Mouse (Mus musculus): ENCODE data around the gene Ptpn14.

Ptpn14 gene

DNA sequence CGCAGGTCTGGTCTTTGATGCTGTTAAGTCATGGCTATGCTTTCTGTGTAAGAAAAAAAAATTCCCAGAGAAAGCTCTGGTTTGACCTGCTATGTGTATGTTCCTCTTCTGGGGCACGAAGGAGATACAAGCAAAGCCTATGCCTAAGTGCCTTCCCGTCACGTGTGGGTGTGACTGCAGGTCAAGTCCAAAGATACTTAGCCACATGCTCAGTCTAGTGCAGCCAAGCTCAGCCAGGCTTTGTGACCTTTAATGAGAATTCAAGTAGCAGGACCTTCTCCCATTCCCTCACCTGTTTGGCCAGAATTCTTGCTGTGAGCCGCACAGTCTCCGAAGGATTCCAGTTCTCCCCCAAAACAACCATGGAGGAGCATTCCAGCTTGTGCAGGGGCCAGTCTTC is 171.5 kb downstream of the Ptpn14 start:
- in situ Hi-C loops (cut with MboI): no loop called here

DNA sequence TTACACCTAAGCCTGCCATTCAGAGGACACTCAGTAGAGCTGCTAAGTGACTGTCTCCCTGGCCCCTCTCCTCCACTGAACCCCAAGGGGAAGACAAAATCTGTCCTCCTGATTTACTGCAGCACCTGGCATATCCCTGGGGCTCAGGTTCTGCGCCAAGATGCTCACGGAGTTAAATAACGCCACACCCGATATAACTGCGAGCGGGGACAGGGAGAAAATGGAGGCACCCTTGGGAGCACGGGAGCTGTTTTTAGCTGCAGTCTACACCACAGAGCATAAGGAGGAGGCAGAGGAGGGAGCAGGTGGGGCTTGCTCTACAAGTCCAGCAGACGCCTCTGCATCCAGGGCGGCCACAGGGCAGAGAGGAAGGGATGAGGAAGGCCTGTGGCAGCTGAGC is 174.3 kb downstream of the Ptpn14 start:
- in situ Hi-C loops (cut with MboI): no loop called here

DNA sequence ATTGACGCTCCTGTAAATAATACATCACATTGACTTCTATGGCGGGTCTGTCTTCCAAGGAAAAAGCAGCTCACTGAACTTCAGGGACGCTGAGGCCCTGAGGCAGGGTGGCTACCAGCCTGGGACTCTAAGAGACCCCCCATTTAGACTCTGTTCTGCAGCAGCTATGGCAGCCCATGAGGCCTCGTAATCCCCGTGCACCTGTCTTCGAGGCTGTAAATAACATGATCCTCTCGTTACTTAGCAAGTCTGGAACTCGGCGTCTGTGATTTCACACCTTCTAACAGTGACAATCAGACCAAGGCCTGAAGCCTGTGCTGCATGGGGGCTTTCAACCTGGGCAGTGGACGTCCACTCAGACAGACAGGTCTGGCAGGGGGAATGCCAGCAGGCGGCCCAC is 175.1 kb downstream of the Ptpn14 start:
- in situ Hi-C loops (cut with MboI): no loop called here

DNA sequence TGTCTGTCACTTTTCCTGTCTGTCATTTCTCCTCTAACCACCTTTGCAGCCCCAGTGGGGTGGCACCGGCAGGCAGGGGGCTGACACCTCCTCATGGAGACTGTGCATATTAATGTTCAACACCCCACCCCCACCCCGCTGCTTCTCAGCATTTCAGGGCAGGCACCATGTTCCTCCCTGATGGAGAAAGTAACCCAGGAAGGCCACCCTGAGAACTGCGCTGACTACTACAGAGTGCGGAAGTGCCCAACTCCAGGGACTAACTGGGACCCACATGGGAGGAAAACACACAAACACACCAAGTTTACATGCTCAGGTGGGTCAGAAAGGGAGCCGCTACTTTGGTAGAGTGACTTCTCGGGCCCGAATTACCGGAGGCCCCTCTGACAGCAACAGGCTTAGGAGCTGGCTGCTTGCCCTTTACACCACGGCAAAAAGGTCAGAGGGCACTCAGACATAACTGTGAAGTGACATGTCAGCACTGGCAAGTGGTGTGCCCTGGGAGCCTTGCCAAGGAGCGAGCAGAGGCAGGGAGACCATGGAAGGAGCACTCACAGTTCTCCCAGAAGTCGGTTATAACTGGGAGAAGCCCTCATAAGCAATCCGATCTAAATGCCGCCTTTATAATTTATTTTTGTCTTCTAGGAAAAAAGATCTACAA is 182.7 kb downstream of the Ptpn14 start:
- in situ Hi-C loops (cut with MboI): no loop called here

DNA sequence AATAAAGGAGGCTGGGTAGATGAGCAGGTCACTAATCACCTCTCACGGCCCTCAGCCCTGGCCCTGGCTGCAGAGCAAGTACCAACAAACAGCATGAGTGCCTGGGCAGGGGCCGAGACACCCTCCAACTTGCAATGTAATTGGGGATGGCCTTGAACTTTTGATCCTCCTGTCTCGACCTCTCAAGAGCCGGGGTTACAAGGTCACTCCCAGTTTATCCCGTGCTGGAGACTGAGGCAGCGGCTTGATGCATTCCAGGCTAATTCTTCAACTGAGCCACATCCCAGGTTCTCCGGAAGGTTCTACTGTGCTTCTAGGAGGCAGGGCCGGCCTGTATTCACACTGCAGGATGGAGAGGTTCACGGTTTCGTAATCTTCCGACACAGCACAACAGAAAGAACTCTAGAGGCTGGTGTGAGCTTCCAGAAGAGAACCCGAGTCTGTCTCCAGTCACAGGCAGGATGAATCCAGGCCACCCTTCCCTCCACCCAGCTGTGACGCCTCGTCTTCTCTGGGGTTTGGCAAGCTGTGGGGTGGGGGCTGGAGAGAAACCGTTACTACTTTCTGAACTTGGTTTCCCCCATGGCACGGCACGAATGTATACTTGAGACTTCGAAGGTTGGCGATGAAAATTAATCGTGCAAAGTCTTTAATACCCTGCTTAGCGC is 185.2 kb downstream of the Ptpn14 start:
- in situ Hi-C loops (cut with MboI): no loop called here

DNA sequence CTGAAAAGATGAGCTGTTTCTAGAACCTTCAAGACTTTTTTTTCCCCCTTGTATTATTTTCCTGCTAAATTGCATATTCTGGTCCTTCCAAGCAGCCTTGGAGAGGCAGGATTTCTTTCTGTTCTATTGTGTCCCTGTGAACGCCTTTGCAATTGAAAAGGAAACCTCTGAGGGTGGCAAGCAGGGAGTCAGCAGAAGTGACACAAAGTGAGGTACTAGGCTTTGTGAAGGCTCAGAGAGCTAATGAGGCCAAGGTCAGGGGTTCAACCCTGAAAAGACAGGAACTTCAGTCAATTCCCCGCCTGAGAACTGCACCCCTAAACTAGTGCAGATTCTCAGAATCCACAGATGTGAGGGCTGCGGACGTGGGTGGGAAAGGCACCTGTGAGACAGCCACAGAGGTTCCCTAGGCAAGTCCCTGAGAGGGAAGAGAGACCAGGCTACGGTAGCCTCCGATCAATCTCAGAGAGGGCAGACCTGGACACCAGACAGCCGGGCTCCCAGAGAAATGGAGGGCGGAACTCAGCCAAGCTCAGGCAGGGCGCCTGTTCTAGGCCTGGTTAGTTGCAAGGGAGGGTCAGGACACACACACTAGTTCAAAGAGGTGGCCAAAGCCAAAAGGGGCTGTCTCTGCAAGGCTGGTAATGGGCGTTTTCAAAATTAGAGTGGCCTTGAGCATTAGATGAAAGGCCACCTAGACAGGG is 188.5 kb downstream of the Ptpn14 start:
- in situ Hi-C loops (cut with MboI): no loop called here

DNA sequence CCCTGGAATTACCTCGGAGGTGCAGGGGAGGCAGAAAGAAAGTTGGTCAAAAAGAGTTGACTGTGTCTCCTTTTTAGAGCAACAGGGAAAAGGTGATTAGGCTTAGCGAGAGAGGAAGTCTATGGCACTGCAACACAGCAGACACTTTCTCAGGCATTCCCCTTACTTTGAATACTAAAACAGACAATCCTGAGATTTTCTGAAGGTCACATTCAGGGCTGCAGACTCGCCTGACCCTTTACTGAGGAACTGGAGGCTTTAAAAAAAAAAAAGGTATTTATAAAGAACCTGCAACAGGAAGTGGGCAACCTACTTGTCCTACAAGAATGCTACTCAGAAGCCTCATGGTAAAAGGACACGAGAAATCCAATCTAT is 189.0 kb downstream of the Ptpn14 start:
- in situ Hi-C loops (cut with MboI): no loop called here

DNA sequence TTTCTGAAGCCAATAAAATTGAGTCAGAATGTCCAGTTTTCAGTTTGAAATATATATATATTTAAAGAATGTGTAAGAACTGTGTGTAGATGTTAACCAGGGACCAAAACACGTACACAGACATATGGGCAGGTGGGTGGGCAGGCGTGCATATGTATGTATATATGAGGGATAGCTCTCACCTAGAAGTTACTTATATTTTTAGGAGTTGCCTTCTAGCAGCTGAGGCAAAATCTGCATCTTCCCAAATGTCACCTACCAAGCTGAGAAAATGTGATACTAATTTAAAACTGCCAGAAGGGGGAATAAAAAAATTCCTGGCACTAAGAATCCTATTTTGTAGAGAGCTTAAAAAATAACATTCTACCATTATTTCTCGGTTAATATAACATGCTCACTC is 191.7 kb downstream of the Ptpn14 start:
- in situ Hi-C loops (cut with MboI): no loop called here

DNA sequence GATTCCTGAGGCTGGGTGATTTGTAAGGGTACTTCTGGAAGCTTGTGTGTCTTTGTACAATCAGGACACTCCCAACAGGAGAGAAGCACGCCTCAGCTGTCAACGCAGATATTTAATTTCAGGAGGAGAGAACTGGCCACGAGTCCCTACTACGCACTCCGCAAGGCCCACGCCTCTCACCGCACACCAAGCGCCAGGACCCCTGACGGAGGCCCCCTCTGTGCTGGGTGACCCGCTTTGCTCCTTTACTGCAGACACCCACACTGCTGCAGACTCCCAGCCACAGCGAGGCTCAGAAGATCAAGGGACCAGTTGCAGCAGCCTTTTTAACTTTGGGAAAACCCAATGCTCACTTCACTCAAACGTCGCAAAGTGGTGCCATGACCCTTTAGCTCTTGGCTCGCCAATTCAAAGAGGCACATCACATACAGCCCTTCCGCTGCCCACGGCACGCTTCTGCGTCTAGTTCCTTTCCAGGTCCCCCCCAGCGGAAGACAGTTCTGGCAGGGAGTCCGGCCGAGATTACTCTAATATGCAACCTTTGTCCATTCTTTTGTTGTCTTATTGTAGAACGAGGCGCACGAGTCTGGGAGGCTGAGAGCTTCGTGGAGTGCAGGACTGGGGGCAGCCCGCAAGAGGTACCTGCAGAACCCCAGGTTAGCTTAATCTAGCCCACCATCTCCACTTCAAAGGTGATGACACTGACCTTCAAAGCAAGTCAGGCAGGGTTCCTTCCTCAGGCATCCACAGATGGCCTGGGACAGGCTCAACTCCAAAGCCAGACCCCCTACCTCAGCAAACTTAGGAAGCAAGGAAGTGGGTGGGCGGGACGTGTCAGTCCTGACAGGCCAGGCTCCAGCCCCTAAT is 192.9 kb downstream of the Ptpn14 start:
- in situ Hi-C loops (cut with MboI): no loop called here

DNA sequence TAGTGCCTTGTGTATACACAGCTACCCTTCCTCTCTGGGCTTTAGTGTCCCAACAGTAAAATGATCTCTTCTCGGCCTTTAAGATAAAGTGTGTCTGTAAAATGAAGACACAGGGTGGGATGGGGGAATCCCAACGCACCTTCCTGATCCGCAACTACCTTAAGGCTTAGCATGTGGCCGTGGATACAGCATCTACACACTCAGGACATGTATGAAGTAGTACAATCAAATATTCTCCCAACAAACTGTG is 193.4 kb downstream of the Ptpn14 start:
- in situ Hi-C loops (cut with MboI): no loop called here

DNA sequence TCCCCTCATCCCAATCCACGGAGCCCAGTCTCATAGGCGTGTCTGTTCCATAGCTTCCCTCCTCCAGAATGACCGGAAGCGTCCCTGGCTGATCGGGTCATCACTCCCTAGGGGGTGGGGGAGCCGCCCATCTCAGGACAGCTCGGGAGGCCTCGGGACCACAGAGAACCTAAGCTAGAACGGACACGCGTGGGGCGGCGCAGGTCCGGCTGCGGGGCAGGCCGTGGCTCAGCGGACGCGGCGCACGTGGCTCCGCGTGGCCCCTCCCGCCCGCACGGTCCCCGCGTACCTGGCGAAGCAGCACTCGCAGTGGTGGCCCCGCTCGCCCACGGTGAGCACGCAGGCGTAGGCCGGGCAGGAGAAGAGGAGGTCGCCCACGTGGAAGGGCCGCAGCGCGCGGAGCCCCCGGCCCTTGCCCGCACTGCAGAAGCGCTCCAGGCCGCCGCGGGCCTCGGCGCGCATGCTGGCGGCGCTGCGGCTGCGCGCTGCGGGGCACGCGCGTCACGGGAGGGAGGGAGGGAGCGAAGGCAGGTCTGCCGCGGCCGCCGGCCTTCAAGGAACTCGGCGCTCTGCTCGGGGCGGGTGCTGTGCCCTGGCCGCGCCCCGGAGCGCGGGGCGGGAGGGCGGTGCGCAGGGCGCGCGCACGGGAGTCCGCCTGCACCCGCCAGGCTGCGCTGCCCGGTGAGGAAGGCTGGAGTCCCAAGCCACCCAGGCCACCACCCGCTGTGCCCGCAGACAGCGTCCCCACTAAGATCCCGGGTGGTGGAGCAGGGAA is 193.9 kb downstream of the Ptpn14 start, which contains the start of gene Smyd2:
Gene Smyd2, minus strand, starts transcription at position 546 of the 775 bp plus-strand sequence.
- in situ Hi-C loops (cut with MboI): no loop called here

DNA sequence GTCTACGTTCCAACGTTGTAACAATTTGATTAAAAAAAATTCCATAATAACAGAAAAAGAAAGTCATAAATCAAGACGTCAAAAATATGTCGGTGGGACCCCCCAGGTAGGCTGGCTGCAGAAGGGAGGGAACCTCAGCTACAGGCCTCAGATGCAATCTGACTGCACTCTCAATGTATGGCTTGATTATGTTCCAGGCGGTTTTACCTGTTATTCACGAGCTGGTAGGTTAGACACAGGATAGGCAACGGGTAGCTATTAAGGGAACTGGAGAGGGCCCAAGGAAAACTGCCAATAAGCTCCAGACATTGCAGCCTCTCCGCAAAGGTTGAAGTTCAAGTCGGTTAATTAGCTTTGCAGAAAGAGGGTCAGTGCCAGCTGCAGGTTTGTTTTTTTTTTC is 194.7 kb downstream of the Ptpn14 start:
- in situ Hi-C loops (cut with MboI): no loop called here

DNA sequence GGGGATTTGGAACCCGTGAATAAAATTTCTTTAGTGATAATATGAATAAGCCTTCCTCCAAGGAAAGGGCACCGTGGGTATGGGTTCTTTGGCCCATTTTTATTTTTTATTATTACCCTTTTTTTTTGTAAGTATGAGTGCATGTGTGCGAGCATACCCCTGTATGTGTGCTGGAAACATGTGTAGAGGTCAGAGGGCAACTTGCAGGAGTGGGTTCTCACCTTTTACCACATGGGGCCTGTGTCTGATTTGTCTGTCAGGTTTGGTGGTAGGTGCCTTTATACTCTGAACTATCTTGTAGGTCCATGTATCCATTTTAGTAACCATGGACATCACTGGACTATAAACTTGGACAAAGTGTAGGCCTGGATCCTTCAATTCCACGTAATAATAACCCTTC is 195.1 kb downstream of the Ptpn14 start:
- in situ Hi-C loops (cut with MboI): no loop called here

DNA sequence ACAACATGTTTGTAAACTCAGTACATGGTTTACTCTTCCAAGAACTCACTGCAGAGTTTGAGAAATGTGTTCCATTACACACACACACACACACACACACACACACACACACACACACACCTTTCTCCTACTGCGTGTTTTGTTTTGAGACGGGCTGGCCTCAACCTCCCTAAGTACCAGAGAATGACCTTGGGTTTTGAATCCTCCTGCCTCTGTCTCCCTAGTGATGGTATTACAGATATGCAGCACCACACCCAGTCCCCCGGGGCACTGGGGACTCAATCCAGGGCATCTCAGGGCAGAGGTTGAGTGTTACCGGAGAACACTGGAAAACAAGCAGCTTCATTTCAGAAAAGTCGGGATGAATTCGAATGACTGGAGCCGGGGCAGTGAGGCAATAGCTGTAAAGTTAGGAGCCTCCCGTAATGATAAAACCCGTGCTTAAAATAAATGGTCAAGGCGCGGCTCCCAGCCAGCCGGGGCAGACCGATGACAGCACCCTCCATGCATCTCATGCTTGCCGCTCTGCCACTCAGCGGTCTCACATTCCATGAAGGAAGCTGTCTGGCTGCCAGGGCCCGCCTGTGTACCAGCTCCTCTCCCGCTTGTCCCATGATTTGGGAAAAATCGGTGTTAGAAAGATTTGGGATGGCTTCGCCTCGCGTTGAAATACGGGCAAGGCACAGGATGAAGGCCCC is 196.0 kb downstream of the Ptpn14 start:
- in situ Hi-C loops (cut with MboI): no loop called here

DNA sequence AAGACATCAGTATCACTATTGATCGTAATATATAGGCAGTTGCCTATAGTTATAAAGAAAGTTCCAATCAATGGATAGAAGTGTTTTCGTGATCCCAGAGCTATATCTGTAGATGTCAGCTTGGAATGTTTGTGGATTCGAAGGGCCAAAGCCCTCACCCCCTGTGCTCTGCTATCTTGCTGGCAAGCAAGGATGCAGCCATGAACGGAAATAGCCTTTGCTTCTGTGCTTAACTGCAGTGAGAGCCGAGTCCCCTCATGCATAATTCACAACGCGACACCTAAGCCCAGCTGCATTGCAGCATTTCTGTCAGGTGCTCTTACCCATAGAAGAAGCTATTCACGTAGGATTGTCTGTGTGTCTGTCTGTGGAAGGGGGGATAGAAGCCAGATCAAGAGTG is 198.2 kb downstream of the Ptpn14 start:
- in situ Hi-C loops (cut with MboI): no loop called here

Measured in mature B cell (primary cell).